Mouse (Mus musculus) layer of hippocampus, adult 2 months (tissue): ENCODE results near the gene Slc25a53. TPM values are rescaled to one million over a fixed set of nuclear protein-coding genes. Genes with fewer than 3 reads are reported as not detected.

Source experiments
- DNase-seq, 2 experiments: peaks; one replicate each; pipeline ENCODE4 v3.0.0; 2022; ENCODE audit warnings: low spot score in 2 of 2
- H3K27ac ChIP-seq: fragments of 200-600 bp; 2 replicates; pipeline ENCODE4 v1.8.1; 2022
- H3K4me3 ChIP-seq: fragments of 200-600 bp; 2 replicates; pipeline ENCODE4 v1.8.1; 2022; ENCODE audit warnings: mild to moderate bottlenecking
- CTCF ChIP-seq: fragments of 200-600 bp; conservative IDR thresholded peaks from 2 replicates; pipeline ENCODE4 v1.8.1; 2022; ENCODE audit warnings: antibody characterized with exemption, mild to moderate bottlenecking, moderate library complexity
- long read RNA-seq, 2 experiments: library from polyadenylated mRNA; stranded (forward); transcript quantifications; one replicate each; pipeline ENCODE4 v2.0.0; 2021; ENCODE audit warnings: borderline mapping rate in 2 of 2
- total RNA-seq, 2 experiments: library from RNA; stranded (reverse); gene quantifications; 2 replicates each; pipeline ENCODE4 v1.2.3; 2021

The Slc25a53 gene
- total RNA-seq = 10 to 100 TPM; 28.5 to 37.6 TPM
- long read RNA-seq, experiment 1, transcript Slc25a53-214 (2 exons, 2,567 nt) = major isoform, 5 of 11 reads
- long read RNA-seq, experiment 1, partial matches to known transcripts = 0 of 11 reads
- long read RNA-seq, experiment 1, other reads (novel, unspliced or antisense) = 5 of 11 reads
- long read RNA-seq, experiment 2, transcript Slc25a53-214 (2 exons, 2,567 nt) = major isoform, 6 of 19 reads
- long read RNA-seq, experiment 2, partial matches to known transcripts = 0 of 19 reads
- long read RNA-seq, experiment 2, other reads (novel, unspliced or antisense) = 8 of 19 reads

DNA sequence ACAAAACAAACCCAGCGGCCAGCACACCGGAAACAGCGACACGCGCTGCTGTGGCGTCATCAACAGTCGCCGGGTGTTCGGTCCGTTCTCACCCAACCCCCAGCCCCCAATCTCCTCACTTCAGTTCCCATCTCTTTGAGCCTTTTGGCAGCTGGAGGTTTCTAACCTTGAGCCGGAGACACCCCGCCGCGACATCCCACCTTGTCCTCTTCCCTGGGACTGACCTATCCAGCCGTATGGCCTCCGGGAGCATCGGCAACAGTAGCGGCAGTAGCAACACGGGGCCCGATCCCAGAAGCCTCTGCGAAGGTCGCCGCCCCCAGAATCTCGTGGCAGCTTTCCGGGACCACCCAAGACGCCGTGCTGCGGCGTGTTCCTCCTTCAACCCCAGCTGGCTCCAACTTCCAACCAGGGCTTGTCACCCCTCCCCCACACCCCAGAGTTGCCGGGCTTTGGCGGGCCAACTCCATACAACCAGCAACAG lies at the start of gene Slc25a53:
Slc25a53 (minus strand) TSS at position 303 of the 484 bp plus-strand sequence.
- Histone ChIP-seq H3K27ac (peak within 1 kb of the TSS; percentile 97), H3K4me3 (peak within 1 kb of the TSS; percentile 67)
- peak; percentile 83 to 84 for DNase-seq
- no peak for TF ChIP-seq CTCF

DNA sequence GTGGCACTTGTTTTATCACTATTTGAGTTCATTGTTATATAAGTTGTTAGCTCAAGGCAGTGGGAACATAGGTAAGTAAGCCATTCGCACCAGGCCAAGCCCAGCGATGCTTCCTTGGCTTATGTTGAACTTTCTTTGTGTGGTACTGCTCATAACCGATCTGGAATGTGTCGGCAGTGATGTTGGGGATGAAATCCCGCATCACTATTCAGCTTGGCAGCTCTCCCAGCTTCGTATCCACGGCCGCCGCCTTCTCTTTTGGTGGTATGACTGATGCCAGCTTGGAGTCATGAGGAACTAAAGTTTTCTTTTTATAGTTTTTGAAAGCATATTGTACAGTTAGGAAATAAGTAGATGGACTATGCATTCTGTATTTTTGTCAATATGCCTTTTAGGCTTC lies 25.1 kb upstream of the Slc25a53 start:
- peak; percentile 13 to 21 for DNase-seq
- Histone ChIP-seq H3K27ac (no peak overlapping the region), H3K4me3 (no peak overlapping the region)
- no peak for TF ChIP-seq CTCF

DNA sequence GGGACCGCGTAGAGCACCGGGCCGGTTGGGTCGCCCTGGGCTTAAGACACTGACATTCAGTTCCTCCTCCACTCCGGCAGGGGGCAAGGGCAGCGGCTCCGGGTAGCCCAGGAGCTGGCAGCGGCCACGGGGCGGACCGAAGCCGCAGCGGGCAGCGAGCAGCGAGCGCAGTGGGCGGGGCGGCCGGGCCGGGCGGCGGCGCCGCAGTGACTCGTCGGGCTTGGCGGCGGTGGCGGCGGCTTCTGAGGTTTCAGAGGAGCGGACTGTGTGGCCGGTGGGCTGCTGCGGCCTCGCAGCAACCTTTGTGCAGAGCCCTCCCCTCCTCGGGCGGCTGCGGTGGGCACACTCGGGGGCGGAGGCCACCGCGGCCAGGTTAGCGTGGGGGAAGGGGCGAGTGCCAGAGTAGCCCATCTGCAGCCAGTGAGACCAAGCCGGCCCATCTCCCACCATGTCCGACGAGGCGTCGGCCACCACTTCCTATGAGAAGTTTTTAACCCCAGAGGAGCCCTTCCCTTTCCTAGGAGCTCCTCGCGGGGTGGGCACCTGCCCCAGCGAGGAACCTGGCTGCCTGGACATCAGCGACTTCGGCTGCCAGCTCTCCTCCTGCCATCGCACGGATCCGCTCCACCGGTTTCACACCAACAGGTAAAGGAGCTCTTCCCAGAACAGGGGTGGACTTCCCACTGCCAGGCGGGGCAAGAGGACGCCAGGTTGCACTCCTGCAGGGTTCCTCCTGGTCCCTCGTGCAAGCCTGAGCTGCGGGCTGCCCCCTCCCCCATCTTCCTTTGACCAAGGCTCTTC lies 11.5 kb upstream of the Slc25a53 start, which contains the start of gene Fam199x:
Fam199x (plus strand) TSS at position 170 of the 801 bp plus-strand sequence.
- H3K4me3 ChIP-seq = peak within 1 kb of the TSS; percentile 75
- peak within 1 kb of the TSS; percentile 76 for H3K27ac ChIP-seq
- DNase-seq = peak; percentile 61 to 64
- peak; percentile 72 for TF ChIP-seq CTCF

DNA sequence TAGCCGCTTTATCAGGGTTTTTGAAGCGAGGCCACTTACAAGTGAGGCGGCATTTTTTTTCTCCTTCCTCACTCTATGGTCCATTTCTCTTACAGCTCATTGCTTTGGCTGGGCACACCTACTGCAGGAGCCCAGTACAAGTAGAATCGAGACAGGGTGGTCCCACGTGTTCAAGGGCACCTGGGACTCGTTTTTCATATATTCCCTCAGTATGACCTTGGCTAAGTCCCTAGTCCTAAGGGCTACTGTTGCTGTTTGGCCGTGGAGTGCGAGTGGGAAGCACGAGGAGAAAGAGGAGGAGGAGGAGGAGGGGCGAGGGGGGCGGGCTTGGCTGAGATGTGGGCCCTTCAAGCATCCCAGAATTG lies 10.9 kb upstream of the Slc25a53 start:
- DNase-seq = no peak
- no peak for TF ChIP-seq CTCF
- peak overlapping the region; percentile 75 for H3K4me3 ChIP-seq
- peak overlapping the region; percentile 76; the same call in 1 of the 2 replicates for H3K27ac ChIP-seq

DNA sequence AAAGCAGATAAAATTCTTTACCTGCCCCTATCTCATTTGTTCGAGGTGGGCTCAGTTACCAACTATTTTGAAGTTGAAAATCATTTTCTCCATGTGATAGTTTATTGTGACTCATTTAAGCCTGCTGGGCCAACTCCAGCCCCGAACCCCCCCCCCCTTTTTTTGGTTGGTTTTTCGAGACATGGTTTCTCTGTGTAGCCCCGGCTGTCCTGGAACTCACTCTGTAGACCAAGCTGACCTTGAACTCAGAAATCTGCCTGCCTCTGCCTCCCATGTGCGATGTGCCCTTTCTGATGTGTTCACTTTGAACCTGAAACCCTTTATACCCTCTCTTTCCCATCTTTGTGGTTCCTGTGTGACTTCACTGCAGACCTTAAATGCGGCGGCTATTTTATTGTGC lies 400 bp upstream of the Slc25a53 start:
- TF ChIP-seq CTCF = no peak
- H3K4me3 ChIP-seq = peak overlapping the region; percentile 67
- DNase-seq = no peak
- H3K27ac ChIP-seq = peak overlapping the region; percentile 97

DNA sequence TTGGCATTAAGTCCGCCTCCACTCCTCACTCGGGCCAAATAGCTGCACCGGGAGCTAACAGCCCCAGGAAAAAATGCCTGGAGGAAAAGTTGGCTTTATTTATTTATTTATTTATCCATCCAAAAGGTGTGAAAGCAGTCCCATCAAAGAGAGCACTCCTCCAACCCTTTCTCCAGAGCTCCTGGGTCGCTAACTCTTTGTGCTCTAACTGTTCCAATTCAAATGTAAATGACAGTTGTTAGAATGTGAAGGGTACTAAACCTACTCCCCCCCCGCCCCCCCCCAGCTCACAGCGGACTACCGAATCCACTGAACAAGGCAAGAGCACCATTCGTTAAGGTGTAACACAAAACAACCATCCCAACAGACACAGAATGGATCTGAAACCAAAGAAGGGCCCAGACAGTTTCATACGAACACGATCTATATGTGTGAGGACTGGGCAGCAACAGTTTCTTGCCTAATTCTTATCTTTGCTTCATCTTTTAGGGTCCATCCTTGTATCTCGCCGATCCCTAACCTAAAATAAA lies 567 bp downstream of the Slc25a53 start:
- no peak for TF ChIP-seq CTCF
- no peak for DNase-seq
- peak overlapping the region; percentile 67 for H3K4me3 ChIP-seq

DNA sequence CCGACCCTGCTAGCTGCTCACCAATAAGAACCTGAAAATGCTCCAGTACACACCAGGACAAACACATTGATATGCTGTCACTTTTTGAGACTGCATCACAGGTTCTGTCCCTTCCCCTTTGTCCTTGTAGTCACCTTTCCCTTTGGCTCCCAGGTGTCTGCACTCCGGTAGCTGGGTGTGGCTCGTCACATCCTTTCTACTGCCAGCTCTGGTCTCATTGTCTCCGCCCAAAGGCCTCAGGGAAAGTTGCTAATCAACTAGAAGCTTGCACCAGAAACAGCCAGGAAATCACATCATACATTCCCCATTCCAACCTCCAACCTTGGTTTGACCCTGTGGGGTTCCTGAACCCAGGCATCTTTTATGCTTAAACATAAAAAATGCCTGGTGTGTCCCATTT lies 3.8 kb downstream of the Slc25a53 start:
- no peak for DNase-seq
- Histone ChIP-seq H3K27ac (no peak overlapping the region), H3K4me3 (no peak overlapping the region)
- TF ChIP-seq CTCF = no peak

More for the DNA sequence above, 567 bp downstream of the Slc25a53 start:
- peak overlapping the region; percentile 97 for H3K27ac ChIP-seq

DNA sequence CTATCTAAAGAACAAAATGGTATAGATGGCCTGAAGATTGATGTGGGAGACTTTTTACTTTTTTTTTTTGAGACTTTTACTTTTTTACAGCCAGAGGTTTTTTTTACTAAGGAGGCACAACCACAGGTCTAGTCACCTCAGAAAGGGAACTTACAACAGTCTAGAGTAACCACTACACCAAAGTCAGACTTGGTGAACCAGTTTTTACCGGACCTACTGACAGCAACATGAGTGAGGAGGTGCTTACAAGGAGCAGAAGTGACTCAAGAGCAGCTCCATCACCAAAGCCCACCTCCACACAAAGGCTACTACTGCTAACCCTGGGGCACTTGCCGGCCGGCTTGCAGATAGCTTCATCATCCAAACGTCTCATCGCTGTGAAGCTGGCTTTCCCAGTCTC lies 6.4 kb downstream of the Slc25a53 start:
- no peak for DNase-seq
- H3K27ac ChIP-seq = no peak overlapping the region
- no peak for TF ChIP-seq CTCF
- no peak overlapping the region for H3K4me3 ChIP-seq

DNA sequence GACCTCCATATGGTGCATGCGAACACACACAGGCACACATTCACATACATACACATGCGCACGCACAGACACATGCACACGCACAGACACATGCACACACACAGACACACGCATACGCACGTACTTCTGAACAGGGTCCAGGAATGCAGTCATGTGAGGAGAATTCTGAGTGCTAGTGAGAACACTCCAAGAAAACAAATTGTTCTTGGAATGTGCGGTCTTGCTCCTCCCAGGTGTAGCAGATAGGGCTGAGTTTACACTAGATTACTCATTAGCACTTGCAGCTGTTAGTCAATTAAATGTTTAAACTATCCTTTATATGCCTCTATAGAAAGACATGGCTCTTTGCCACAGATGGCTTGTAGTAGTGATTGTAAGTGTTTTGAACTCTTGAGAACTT lies 7.2 kb downstream of the Slc25a53 start:
- no peak overlapping the region for H3K4me3 ChIP-seq
- H3K27ac ChIP-seq = no peak overlapping the region
- no peak for TF ChIP-seq CTCF
- DNase-seq = no peak

DNA sequence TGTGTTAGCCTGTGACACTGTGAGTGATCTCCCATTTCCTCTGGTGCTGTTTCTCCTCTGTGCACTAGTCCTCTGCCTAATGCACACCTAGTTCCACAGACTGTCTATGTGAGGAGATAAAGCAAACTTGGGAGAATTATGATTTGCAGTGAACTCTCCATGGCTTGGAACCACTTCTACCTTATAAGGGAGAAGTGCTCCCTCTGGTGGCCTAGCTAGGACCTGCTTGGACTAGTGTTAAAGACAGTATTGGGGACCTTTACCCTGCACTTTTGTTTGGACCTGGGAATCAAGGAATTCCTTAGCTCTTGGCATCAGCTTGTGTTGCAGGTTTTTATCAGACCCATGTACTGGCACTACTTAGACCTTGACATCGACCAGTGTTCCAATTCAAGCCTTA lies 18.8 kb downstream of the Slc25a53 start:
- Histone ChIP-seq H3K4me3 (no peak overlapping the region), H3K27ac (no peak overlapping the region)
- peak; percentile 84 for TF ChIP-seq CTCF
- peak in 1 of 2 experiments; percentile 63 for DNase-seq

DNA sequence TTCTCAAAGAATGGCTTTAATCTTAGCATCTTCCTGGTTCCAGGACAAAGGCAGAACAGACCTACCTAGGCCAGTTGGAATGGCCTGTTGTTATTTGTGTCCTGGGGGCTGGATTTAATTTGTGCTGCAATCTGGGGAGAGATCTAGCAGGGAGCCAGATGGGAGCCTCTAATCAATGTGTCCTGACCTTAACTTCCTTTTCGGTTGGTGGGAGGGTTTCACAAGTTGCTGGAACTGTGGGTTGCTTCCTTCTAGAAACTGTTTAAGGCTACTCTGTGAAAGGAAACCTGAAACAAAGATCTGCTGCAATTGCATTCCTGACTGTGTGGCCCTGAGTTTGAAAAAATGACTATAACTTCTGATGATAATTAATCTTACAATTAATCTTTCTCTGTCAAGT lies 20.4 kb downstream of the Slc25a53 start:
- no peak for TF ChIP-seq CTCF
- DNase-seq = no peak
- no peak overlapping the region for H3K27ac ChIP-seq
- H3K4me3 ChIP-seq = no peak overlapping the region

DNA sequence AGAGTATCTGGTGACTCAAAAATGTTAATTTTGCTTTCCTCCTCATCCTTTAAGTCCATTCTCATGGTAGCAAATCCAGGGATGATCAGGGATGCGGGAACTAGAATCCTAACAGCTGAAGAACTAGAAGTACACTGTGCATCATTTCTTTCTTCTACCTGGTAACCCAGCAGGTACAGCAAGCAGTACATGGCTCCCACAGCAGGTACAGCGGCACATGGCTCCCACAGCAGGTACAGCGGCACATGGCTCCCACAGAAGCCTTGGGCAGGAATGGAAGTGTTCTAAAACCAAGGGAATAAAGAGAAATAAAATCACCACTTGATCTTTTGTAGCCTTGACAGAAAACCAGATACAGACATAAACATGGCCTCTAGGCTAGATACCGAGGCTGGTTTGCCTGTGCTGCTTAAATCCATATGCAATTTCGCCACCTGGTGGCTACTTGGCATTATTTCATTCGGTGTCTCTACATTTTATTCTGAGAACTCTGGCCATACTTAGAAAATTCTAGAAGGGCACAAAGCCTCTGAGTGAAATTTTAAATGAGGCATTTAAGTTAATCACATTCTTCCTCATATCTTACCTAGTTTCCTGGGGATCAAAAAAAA lies 22.9 kb downstream of the Slc25a53 start:
- Histone ChIP-seq H3K4me3 (no peak overlapping the region), H3K27ac (no peak overlapping the region)
- DNase-seq = peak; percentile 40 to 50
- peak; percentile 81 for TF ChIP-seq CTCF

DNA sequence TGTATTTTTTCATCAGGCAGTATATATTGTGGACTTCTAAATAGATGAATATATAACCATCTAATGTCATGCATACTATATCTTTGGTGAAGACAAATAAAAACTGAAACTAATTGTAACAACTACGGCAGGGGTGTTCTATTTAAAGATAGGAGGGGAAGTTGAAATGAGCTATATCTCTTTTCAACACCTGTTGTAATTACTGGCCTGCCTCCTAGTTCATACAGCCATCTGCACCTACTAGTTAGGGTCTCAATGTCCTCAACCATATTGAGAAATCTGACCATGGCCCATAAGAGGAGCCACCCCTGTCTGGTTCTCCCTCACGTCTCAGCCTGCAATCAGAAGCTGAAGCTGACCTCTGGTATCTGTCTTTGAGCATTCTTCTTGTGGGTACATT lies 41.8 kb downstream of the Slc25a53 start:
- H3K27ac ChIP-seq = no peak overlapping the region

More for the DNA sequence above, 41.8 kb downstream of the Slc25a53 start:
- no peak overlapping the region for H3K4me3 ChIP-seq
- TF ChIP-seq CTCF = no peak
- no peak for DNase-seq
